ENCODE assay signal across 8 mouse cellular contexts in genomic region chr17:46903876-46904490, GRCm38 (mm10). TPM values are rescaled to one million over a fixed set of nuclear protein-coding genes. Genes with fewer than 3 reads are reported as not detected.
DNase-seq lines count a peak whose midpoint lies in the region; ATAC-seq and TF ChIP-seq lines count a peak whose summit lies in the region.

No protein-coding gene starts in this region.

- no peak overlapping the region for H3K4me3 ChIP-seq in heart, embryonic 14.5 days (ENCODE audit: control insufficient read depth in 1 of 2, insufficient read depth in 1 of 2, low read depth in 1 of 2, low read length in 2 of 2)
- H3K4me3 ChIP-seq in kidney, postnatal 0 days (replicated peaks; ENCODE audit: low read depth, low read length), result no peak overlapping the region
- H3K4me3 ChIP-seq in liver, embryonic 15.5 days (replicated peaks), result no peak overlapping the region
- H3K4me3 ChIP-seq in neural tube, embryonic 14.5 days (ENCODE audit: low read depth, low read length), result no peak overlapping the region
- H3K4me3 ChIP-seq in testis, adult 2 months (ENCODE audit: control insufficient read depth, low read depth, low read length), result peak overlapping the region; percentile 16; the same call in 1 of the 2 replicates

- H3K27ac ChIP-seq in heart, embryonic 14.5 days (replicated peaks in 1 of 2; ENCODE audit: control insufficient read depth in 1 of 2, insufficient read depth in 1 of 2, low read depth in 2 of 2, low read length in 2 of 2), result no peak overlapping the region
- H3K27ac ChIP-seq in kidney, postnatal 0 days, result no peak overlapping the region
- no peak overlapping the region for H3K27ac ChIP-seq in liver, embryonic 15.5 days (replicated peaks)
- no peak overlapping the region for H3K27ac ChIP-seq in neural tube, embryonic 14.5 days (ENCODE audit: low read depth, low read length)
- H3K27ac ChIP-seq in testis, adult 2 months (ENCODE audit: control insufficient read depth, insufficient read depth, low read depth, low read length), result no peak overlapping the region

- WGBS in heart, embryonic 14.5 days, result 18% methylated on average over 19 of the region's 19 CpGs
- WGBS in kidney, postnatal 0 days, result 23% methylated on average over 19 of the region's 19 CpGs
- WGBS in liver, embryonic 15.5 days (ENCODE audit: insufficient replicate concordance), result 19% methylated on average over 19 of the region's 19 CpGs
- 26% methylated on average over 19 of the region's 19 CpGs for WGBS in neural tube, embryonic 14.5 days

- no peaks in the 10 kb centered on the region for H3K4me1 ChIP-seq in heart, embryonic 14.5 days (ENCODE audit: control insufficient read depth in 2 of 2, insufficient read depth in 2 of 2, low read length in 2 of 2)
- no peaks in the 10 kb centered on the region for H3K4me1 ChIP-seq in kidney, postnatal 0 days (replicated peaks; ENCODE audit: insufficient read depth, low read length)
- no peaks in the 10 kb centered on the region; the same call in 1 of the 2 replicates for H3K4me1 ChIP-seq in liver, embryonic 15.5 days (replicated peaks)
- H3K4me1 ChIP-seq in neural tube, embryonic 14.5 days (ENCODE audit: control insufficient read depth, insufficient read depth, low read length), result no peaks in the 10 kb centered on the region
- peaks cover 2% of the 10 kb centered on the region; the same call in 1 of the 2 replicates for H3K4me1 ChIP-seq in testis, adult 2 months (ENCODE audit: control insufficient read depth, insufficient read depth, low read length)

- H3K4me2 ChIP-seq in heart, embryonic 14.5 days (ENCODE audit: low read length), result no peak overlapping the region
- H3K4me2 ChIP-seq in kidney, postnatal 0 days (ENCODE audit: low read length), result no peak overlapping the region
- no peak overlapping the region for H3K4me2 ChIP-seq in liver, embryonic 15.5 days
- H3K4me2 ChIP-seq in neural tube, embryonic 14.5 days (ENCODE audit: low read depth, low read length), result no peak overlapping the region; the same call in 1 of the 2 replicates

- H3K27me3 ChIP-seq in heart, embryonic 14.5 days (ENCODE audit: control insufficient read depth, insufficient read depth, low read length), result no peaks in the 10 kb centered on the region
- H3K27me3 ChIP-seq in kidney, postnatal 0 days (ENCODE audit: insufficient read depth, low read length), result no peaks in the 10 kb centered on the region
- no peaks in the 10 kb centered on the region for H3K27me3 ChIP-seq in liver, embryonic 15.5 days
- H3K27me3 ChIP-seq in neural tube, embryonic 14.5 days (ENCODE audit: control insufficient read depth, insufficient read depth, low read length), result no peaks in the 10 kb centered on the region
- H3K27me3 ChIP-seq in testis, adult 2 months (ENCODE audit: control insufficient read depth, insufficient read depth, low read length), result no peaks in the 10 kb centered on the region

- H3K9me3 ChIP-seq in heart, embryonic 14.5 days (ENCODE audit: control insufficient read depth, low read length), result no peaks in the 10 kb centered on the region
- H3K9me3 ChIP-seq in kidney, postnatal 0 days (replicated peaks; ENCODE audit: low read length), result no peaks in the 10 kb centered on the region; the same call in 1 of the 2 replicates
- no peaks in the 10 kb centered on the region for H3K9me3 ChIP-seq in liver, embryonic 15.5 days (replicated peaks)
- H3K9me3 ChIP-seq in neural tube, embryonic 14.5 days (ENCODE audit: control insufficient read depth, low read length), result no peaks in the 10 kb centered on the region

- TF ChIP-seq CTCF in kidney, postnatal 0 days (IDR thresholded peaks at IDR 0.05; ENCODE audit: low read depth), result peak; percentile 95
- TF ChIP-seq CTCF in testis, adult 2 months (IDR thresholded peaks at IDR 0.05; ENCODE audit: control insufficient read depth, insufficient read depth, insufficient replicate concordance, low read depth, low read length), result peak; percentile 93; the same call in 1 of the 2 replicates

- no peak overlapping the region for H3K9ac ChIP-seq in heart, embryonic 14.5 days (ENCODE audit: low read length)
- H3K9ac ChIP-seq in kidney, postnatal 0 days (ENCODE audit: low read depth, low read length), result no peak overlapping the region
- no peak overlapping the region for H3K9ac ChIP-seq in liver, embryonic 15.5 days
- H3K9ac ChIP-seq in neural tube, embryonic 14.5 days (replicated peaks; ENCODE audit: low read depth, low read length), result no peak overlapping the region

- H3K36me3 ChIP-seq in heart, embryonic 14.5 days (ENCODE audit: control insufficient read depth, insufficient read depth, low read length), result no peaks in the 10 kb centered on the region
- H3K36me3 ChIP-seq in kidney, postnatal 0 days (ENCODE audit: insufficient read depth, low read length), result no peaks in the 10 kb centered on the region
- no peaks in the 10 kb centered on the region for H3K36me3 ChIP-seq in liver, embryonic 15.5 days (replicated peaks)
- H3K36me3 ChIP-seq in neural tube, embryonic 14.5 days (ENCODE audit: control insufficient read depth, insufficient read depth, low read length), result no peaks in the 10 kb centered on the region
- H3K36me3 ChIP-seq in testis, adult 2 months (ENCODE audit: control insufficient read depth, insufficient read depth, low read length), result no peaks in the 10 kb centered on the region

- TF ChIP-seq POLR2A in testis, adult 2 months (IDR thresholded peaks at IDR 0.05; ENCODE audit: control insufficient read depth, low read depth, low read length), result no peak

- ATAC-seq in CD4-positive, CD25-positive, alpha-beta regulatory T cell, adult 4 months, result peak; percentile 89
- peak; percentile 92 for ATAC-seq in erythroid progenitor cell, adult 5-6 weeks (replicated peaks; ENCODE audit: low FRiP score, poor library complexity, severe bottlenecking)
- peak; percentile 69 for ATAC-seq in heart, embryonic 14.5 days (ENCODE audit: insufficient number of reproducible peaks, insufficient read depth, low FRiP score, low read depth)
- ATAC-seq in kidney, postnatal 0 days (replicated peaks; ENCODE audit: low FRiP score, low read depth), result peak; percentile 66; the same call in 1 of the 2 replicates
- 0 out of 2 replicates have a peak, but pooled peaks have one; percentile 18 for ATAC-seq in liver, embryonic 15.5 days (ENCODE audit: insufficient read depth)
- peak; percentile 79 for ATAC-seq in neural tube, embryonic 14.5 days (ENCODE audit: low read depth)

- peak; percentile 89 for DNase-seq in brain, adult 2 months (ENCODE audit: low read depth, low spot score)
- peak; percentile 87 for DNase-seq in kidney, postnatal 0 days (ENCODE audit: low spot score)

RNA-seq across cellular contexts. Expression of gene Prph2, which starts 6.3 kb away (rescaled TPM):
- not detected for polyA plus RNA-seq in CD4-positive, CD25-positive, alpha-beta regulatory T cell, adult 4 months (2017; shearing (Covaris generic))
- total RNA-seq in erythroid progenitor cell, adult 5-6 weeks (2015; ENCODE audit: low replicate concordance), result not detected in 2 replicates
- not detected in 2 replicates for total RNA-seq in erythroid progenitor cell, adult 5-6 weeks (2017; ENCODE audit: low replicate concordance)
- not detected in 2 replicates for polyA plus RNA-seq in heart, embryonic 14.5 days (2014; fragmentation: Nextera tagmentation; extraction: Ambion mirVana)
- polyA plus RNA-seq in kidney, postnatal 0 days (2015; fragmentation: Nextera tagmentation; extraction: Ambion mirVana), result 0.11 and 0.16 TPM in 2 replicates
- not detected in 2 replicates for polyA plus RNA-seq in liver, embryonic 15.5 days (2015; fragmentation: Nextera tagmentation; extraction: Ambion mirVana)
- polyA plus RNA-seq in neural tube, embryonic 14.5 days (2014; fragmentation: Nextera tagmentation; extraction: Ambion mirVana), result not detected in 2 replicates
- polyA plus RNA-seq in testis, adult 2 months (2012; rRNA removed), result 2.0 and 2.9 TPM in 2 replicates

RNA-seq across cellular contexts. Expression of gene Tbcc, which starts 13.5 kb away (rescaled TPM):
- 1 to 10 TPM; 8.4 to 9.1 TPM for polyA plus RNA-seq in CD4-positive, CD25-positive, alpha-beta regulatory T cell, adult 4 months (2017; shearing (Covaris generic))
- 3.2 and 7.5 TPM in 2 replicates for total RNA-seq in erythroid progenitor cell, adult 5-6 weeks (2015; ENCODE audit: low replicate concordance)
- 1.1 and 2.7 TPM in 2 replicates for total RNA-seq in erythroid progenitor cell, adult 5-6 weeks (2017; ENCODE audit: low replicate concordance)
- 53.1 and 54.7 TPM in 2 replicates for polyA plus RNA-seq in heart, embryonic 14.5 days (2014; fragmentation: Nextera tagmentation; extraction: Ambion mirVana)
- polyA plus RNA-seq in kidney, postnatal 0 days (2015; fragmentation: Nextera tagmentation; extraction: Ambion mirVana), result 58.2 and 71.4 TPM in 2 replicates
- 20.9 and 23.2 TPM in 2 replicates for polyA plus RNA-seq in liver, embryonic 15.5 days (2015; fragmentation: Nextera tagmentation; extraction: Ambion mirVana)
- polyA plus RNA-seq in neural tube, embryonic 14.5 days (2014; fragmentation: Nextera tagmentation; extraction: Ambion mirVana), result 62.1 and 65.4 TPM in 2 replicates
- 54.5 and 61.3 TPM in 2 replicates for polyA plus RNA-seq in testis, adult 2 months (2012; rRNA removed)

RNA-seq across cellular contexts. Expression of gene Bicral, which starts 45.7 kb away (rescaled TPM):
- 10 to 100 TPM; 10.8 to 11.9 TPM for polyA plus RNA-seq in CD4-positive, CD25-positive, alpha-beta regulatory T cell, adult 4 months (2017; shearing (Covaris generic))
- total RNA-seq in erythroid progenitor cell, adult 5-6 weeks (2015; ENCODE audit: low replicate concordance), result 28.8 and 64.6 TPM in 2 replicates
- total RNA-seq in erythroid progenitor cell, adult 5-6 weeks (2017; ENCODE audit: low replicate concordance), result 18.7 and 68.4 TPM in 2 replicates
- 6.4 and 7.4 TPM in 2 replicates for polyA plus RNA-seq in heart, embryonic 14.5 days (2014; fragmentation: Nextera tagmentation; extraction: Ambion mirVana)
- 2.9 and 4.1 TPM in 2 replicates for polyA plus RNA-seq in kidney, postnatal 0 days (2015; fragmentation: Nextera tagmentation; extraction: Ambion mirVana)
- polyA plus RNA-seq in liver, embryonic 15.5 days (2015; fragmentation: Nextera tagmentation; extraction: Ambion mirVana), result 2.6 and 2.9 TPM in 2 replicates
- 10.8 and 11.5 TPM in 2 replicates for polyA plus RNA-seq in neural tube, embryonic 14.5 days (2014; fragmentation: Nextera tagmentation; extraction: Ambion mirVana)
- 11.0 and 13.2 TPM in 2 replicates for polyA plus RNA-seq in testis, adult 2 months (2012; rRNA removed)

Comparison
In these comparisons a context has a peak if more than half of its experiments do, and no peak if none do; other contexts are left out.
1. ATAC-seq: peak in every context shown above with its lines; median percentile 92 in erythroid progenitor cell, adult 5-6 weeks; 89 in CD4-positive, CD25-positive, alpha-beta regulatory T cell, adult 4 months; 79 in neural tube, embryonic 14.5 days; 69 in heart, embryonic 14.5 days; 66 in kidney, postnatal 0 days; 18 in liver, embryonic 15.5 days.